Mouse (Mus musculus) bone marrow macrophage, adult 2 months (primary cell): Measurements from ENCODE around the gene Pigb.

ENCODE experiments used
- CTCF ChIP-seq: IDR thresholded peaks from 2 replicates; pipeline ENCODE4 v1.5.1; 2012; ENCODE audit warnings: low read depth, mild to moderate bottlenecking, low read length, moderate library complexity
- POLR2A ChIP-seq: IDR thresholded peaks from 2 replicates; pipeline ENCODE4 v1.6.1; 2012; ENCODE audit warnings: mild to moderate bottlenecking, low read depth, low read length, borderline replicate concordance

- TF ChIP-seq POLR2A, result no peak
- TF ChIP-seq CTCF, result no peak
Observed at GRCm38 (mm10) chr9:73005106-73005505, 35.1 kb downstream of the Pigb start.
